Mouse (Mus musculus) cerebellum, adult 2 months (tissue): ENCODE measurements around the gene Olfr693. TPM values are rescaled to one million over a fixed set of nuclear protein-coding genes. Genes with fewer than 3 reads are reported as not detected.

Source experiments
- DNase-seq, 2 experiments: peaks; one replicate each; pipeline ENCODE4 v3.0.0; 2021
- H3K27ac ChIP-seq: fragments of 200-500 bp; 2 replicates; pipeline ENCODE4 v1.5.1; 2012; ENCODE audit warnings: low read length, control low read depth, inconsistent platforms; ENCODE audit not compliant: insufficient read depth
- H3K27me3 ChIP-seq: fragments of 200-500 bp; 2 replicates; pipeline ENCODE4 v1.6.1; 2012; ENCODE audit warnings: inconsistent platforms, mild to moderate bottlenecking, low read length, moderate library complexity; ENCODE audit not compliant: control insufficient read depth, insufficient read depth
- H3K4me1 ChIP-seq: fragments of 200-500 bp; 2 replicates; pipeline ENCODE4 v1.6.1; 2011; ENCODE audit warnings: low read length; ENCODE audit not compliant: control insufficient read depth, insufficient read depth
- H3K4me3 ChIP-seq: fragments of 200-500 bp; replicated peaks from 2 replicates; pipeline ENCODE3; 2011; ENCODE audit warnings: mild to moderate bottlenecking, low read depth, low read length, control low read depth; ENCODE audit not compliant: insufficient read depth
- CTCF ChIP-seq: fragments of 200-500 bp; IDR thresholded peaks from 2 replicates; pipeline ENCODE4 v1.5.1; 2011; ENCODE audit warnings: low read depth, mild to moderate bottlenecking, control low read depth, low read length, moderate library complexity, borderline replicate concordance; ENCODE audit not compliant: insufficient read depth
- POLR2A ChIP-seq: fragments of 200-500 bp; IDR thresholded peaks from 2 replicates; pipeline ENCODE4 v1.6.1; 2011; ENCODE audit warnings: low read length, control low read depth, borderline replicate concordance; ENCODE audit not compliant: insufficient read depth
- WGBS: fragments of 180-500 bp; shearing (Covaris S2); methylation state at CpG from one replicate; pipeline ENCODE4 v1.1.7; 2018; 5-methylcytosine and 5-hydroxymethylcytosine counted together
- polyA plus RNA-seq: library from polyadenylated mRNA; depleted of rRNA; stranded (reverse); fragments of >200 nt; gene quantifications from 2 replicates; pipeline ENCODE4 v1.2.3, GENCODE M21; 2012; rRNA removed

Gene Olfr693
- polyA plus RNA-seq, 1 experiment = not detected

- H3K4me1 ChIP-seq = no peaks in the 10 kb centered on the region
- no peak for TF ChIP-seq CTCF
- TF ChIP-seq POLR2A = no peak
- DNase-seq = no peak
- H3K27me3 ChIP-seq = no peaks in the 10 kb centered on the region
- no peak overlapping the region for H3K27ac ChIP-seq
- no peak overlapping the region for H3K4me3 ChIP-seq
Measured at GRCm38 (mm10) chr7:106652344-106652652, 28.1 kb downstream of the Olfr693 start.

- no peak overlapping the region for H3K4me3 ChIP-seq
- H3K27ac ChIP-seq = no peak overlapping the region
- DNase-seq = no peak
- H3K4me1 ChIP-seq = no peaks in the 10 kb centered on the region
- TF ChIP-seq CTCF = no peak
- no peak for TF ChIP-seq POLR2A
- no peaks in the 10 kb centered on the region for H3K27me3 ChIP-seq
Measured at GRCm38 (mm10) chr7:106651555-106652343, 28.6 kb downstream of the Olfr693 start.

GRCm38 (mm10) chr7:106649774-106650173 is 30.6 kb downstream of the Olfr693 start:
- no peak for TF ChIP-seq CTCF
- no peak for TF ChIP-seq POLR2A
- Histone ChIP-seq H3K27ac (no peak overlapping the region), H3K4me3 (no peak overlapping the region), H3K27me3 (no peaks in the 10 kb centered on the region), H3K4me1 (no peaks in the 10 kb centered on the region)
- DNase-seq = no peak
- WGBS = 38% methylated on average over 1 of the region's 1 CpGs

GRCm38 (mm10) chr7:106645261-106645660 is 35.1 kb downstream of the Olfr693 start:
- H3K4me1 ChIP-seq = no peaks in the 10 kb centered on the region
- no peak overlapping the region for H3K27ac ChIP-seq
- no peak overlapping the region for H3K4me3 ChIP-seq
- TF ChIP-seq POLR2A (no peak), CTCF (no peak)
- 54% methylated on average over 1 of the region's 1 CpGs for WGBS
- no peaks in the 10 kb centered on the region for H3K27me3 ChIP-seq
- no peak for DNase-seq

- Histone ChIP-seq H3K4me3 (no peak overlapping the region), H3K27ac (no peak overlapping the region), H3K4me1 (no peaks in the 10 kb centered on the region), H3K27me3 (no peaks in the 10 kb centered on the region)
- DNase-seq = no peak
- TF ChIP-seq CTCF = no peak
- TF ChIP-seq POLR2A = no peak
- WGBS = 60% methylated on average over 3 of the region's 3 CpGs
Measured at GRCm38 (mm10) chr7:106644222-106644870, 36.0 kb downstream of the Olfr693 start.

- Histone ChIP-seq H3K4me1 (no peaks in the 10 kb centered on the region), H3K27me3 (no peaks in the 10 kb centered on the region), H3K4me3 (no peak overlapping the region), H3K27ac (no peak overlapping the region)
- DNase-seq = no peak
- TF ChIP-seq POLR2A = no peak
- TF ChIP-seq CTCF = no peak
- WGBS = 90% methylated on average over 1 of the region's 1 CpGs
Measured at GRCm38 (mm10) chr7:106640839-106641238, 39.5 kb downstream of the Olfr693 start.

- WGBS = 75% methylated on average over 4 of the region's 4 CpGs
- H3K4me3 ChIP-seq = no peak overlapping the region
- no peaks in the 10 kb centered on the region for H3K4me1 ChIP-seq
- DNase-seq = no peak
- no peak for TF ChIP-seq CTCF
- no peak for TF ChIP-seq POLR2A
- H3K27me3 ChIP-seq = no peaks in the 10 kb centered on the region
- no peak overlapping the region for H3K27ac ChIP-seq
Measured at GRCm38 (mm10) chr7:106635560-106635959, 44.8 kb downstream of the Olfr693 start.

Other genes starting within 250 kb of the Olfr693 start
- gene Olfr694, start 11.2 kb upstream of the Olfr693 start, polyA plus RNA-seq = not detected in 2 replicates
- not detected in 2 replicates for gene Olfr695, start 35.8 kb upstream of the Olfr693 start, polyA plus RNA-seq
- not detected in 2 replicates for gene Olfr697, start 61.9 kb upstream of the Olfr693 start, polyA plus RNA-seq
- not detected in 2 replicates for gene Olfr698, start 74.8 kb upstream of the Olfr693 start, polyA plus RNA-seq
- gene Olfr699, start 112.6 kb upstream of the Olfr693 start, polyA plus RNA-seq = not detected in 2 replicates
- gene Olfr700, start 128.2 kb upstream of the Olfr693 start, polyA plus RNA-seq = not detected in 2 replicates
- not detected in 2 replicates for gene Olfr701, start 133.5 kb upstream of the Olfr693 start, polyA plus RNA-seq
- not detected in 2 replicates for gene Olfr702, start 153.3 kb upstream of the Olfr693 start, polyA plus RNA-seq
- gene Olfr703, start 162.8 kb upstream of the Olfr693 start, polyA plus RNA-seq = not detected in 2 replicates
- gene Olfr704, start 182.6 kb upstream of the Olfr693 start, polyA plus RNA-seq = not detected in 2 replicates
- gene Olfr705, start 196.3 kb upstream of the Olfr693 start, polyA plus RNA-seq = not detected in 2 replicates
- not detected in 2 replicates for gene Olfr706, start 207.6 kb upstream of the Olfr693 start, polyA plus RNA-seq
- not detected in 2 replicates for gene Olfr707, start 220.7 kb upstream of the Olfr693 start, polyA plus RNA-seq
- gene Olfr1532-ps1, start 227.4 kb upstream of the Olfr693 start, polyA plus RNA-seq = not detected in 2 replicates